8 mouse cellular contexts compared by ENCODE assay signal in the genomic region with DNA sequence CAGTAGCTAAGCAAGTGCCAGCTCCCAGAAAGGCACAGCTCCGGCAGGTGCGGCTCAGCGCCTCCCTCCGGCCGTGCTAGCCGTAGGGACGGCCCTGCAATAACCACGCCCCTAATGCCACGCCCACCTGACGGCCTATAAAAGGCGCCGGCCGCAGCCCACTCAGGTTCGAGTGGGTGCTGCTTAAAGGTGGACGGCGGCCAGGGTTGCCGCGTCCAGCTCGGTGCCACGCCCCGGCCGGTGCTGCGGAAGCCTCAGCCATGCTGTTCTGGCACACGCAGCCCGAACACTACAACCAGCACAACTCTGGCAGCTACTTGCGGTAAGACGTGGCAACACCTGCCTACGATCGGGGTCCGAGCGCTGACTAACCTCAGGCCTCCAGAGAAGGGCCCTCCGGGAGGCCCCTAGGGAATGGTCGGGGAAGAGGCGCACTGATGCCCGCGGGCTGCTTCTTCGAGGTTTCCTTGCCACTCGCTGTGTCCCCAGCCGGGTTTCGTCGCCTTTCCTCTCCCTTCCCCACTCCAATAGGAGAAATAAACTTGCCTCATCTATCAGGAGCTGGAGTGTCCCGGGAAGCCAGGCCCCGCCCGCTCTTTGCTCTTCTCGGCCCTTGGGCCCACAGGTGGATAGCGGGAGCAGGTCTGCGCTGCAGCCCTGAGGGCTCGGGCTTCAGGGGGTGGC. TPM values are rescaled to one million over a fixed set of nuclear protein-coding genes. Genes with fewer than 3 reads are reported as not detected.
DNase-seq lines count a peak whose midpoint lies in the region; ATAC-seq and TF ChIP-seq lines count a peak whose summit lies in the region.

A gene (plus strand): TSS at position 165 of the 684 bp plus-strand sequence.

- H3K27ac ChIP-seq in hindbrain, embryonic 13.5 days, result no peak within 1 kb of the TSS
- H3K27ac ChIP-seq in limb, embryonic 11.5 days (replicated peaks; ENCODE audit: low read depth, low read length), result no peak within 1 kb of the TSS
- no peak within 1 kb of the TSS for H3K27ac ChIP-seq in midbrain, embryonic 12.5 days (replicated peaks)
- peak within 1 kb of the TSS; percentile 9; the same call in 1 of the 2 replicates for H3K27ac ChIP-seq in small intestine, adult 2 months (ENCODE audit: insufficient read depth, low read depth, low read length)

- peak within 1 kb of the TSS; percentile 65 for H3K9ac ChIP-seq in hindbrain, embryonic 13.5 days
- H3K9ac ChIP-seq in limb, embryonic 11.5 days (ENCODE audit: low read length), result peak within 1 kb of the TSS; percentile 22; the same call in 1 of the 2 replicates
- peak within 1 kb of the TSS; percentile 44 for H3K9ac ChIP-seq in midbrain, embryonic 12.5 days (replicated peaks)

- no peaks in the 10 kb centered on the region for H3K9me3 ChIP-seq in hindbrain, embryonic 13.5 days
- H3K9me3 ChIP-seq in limb, embryonic 11.5 days (ENCODE audit: control insufficient read depth, low read length), result no peaks in the 10 kb centered on the region
- no peaks in the 10 kb centered on the region for H3K9me3 ChIP-seq in midbrain, embryonic 12.5 days

- H3K4me1 ChIP-seq in hindbrain, embryonic 13.5 days (replicated peaks), result peaks cover 13% of the 10 kb centered on the region
- H3K4me1 ChIP-seq in limb, embryonic 11.5 days (ENCODE audit: control insufficient read depth, insufficient read depth, low read length), result peaks cover 3% of the 10 kb centered on the region
- 0 out of 2 replicates have a peak, but pooled peaks cover 14% of the 10 kb centered on the region for H3K4me1 ChIP-seq in midbrain, embryonic 12.5 days
- peaks cover 8% of the 10 kb centered on the region for H3K4me1 ChIP-seq in small intestine, adult 2 months (ENCODE audit: control insufficient read depth, insufficient read depth, insufficient read length, low read length)

- H3K4me3 ChIP-seq in hindbrain, embryonic 13.5 days, result peak within 1 kb of the TSS; percentile 48
- H3K4me3 ChIP-seq in limb, embryonic 11.5 days (ENCODE audit: low read depth, low read length), result peak within 1 kb of the TSS; percentile 43
- peak within 1 kb of the TSS; percentile 55 for H3K4me3 ChIP-seq in midbrain, embryonic 12.5 days
- peak within 1 kb of the TSS; percentile 82 for H3K4me3 ChIP-seq in small intestine, adult 2 months (ENCODE audit: low read depth, low read length)

- DNase-seq in adrenal gland, adult 8-10 months, result peak; percentile 57
- peak; percentile 56 to 69 for DNase-seq in cerebellum, postnatal 36 days
- DNase-seq in gastrocnemius, adult 18-20 months (ENCODE audit: low spot score), result peak; percentile 84
- peak; percentile 80 for DNase-seq in limb, embryonic 11.5 days (ENCODE audit: low spot score)
- no peak for DNase-seq in MN1 (ENCODE audit: low spot score)

- H3K36me3 ChIP-seq in hindbrain, embryonic 13.5 days, result no peaks in the 10 kb centered on the region
- no peaks in the 10 kb centered on the region for H3K36me3 ChIP-seq in limb, embryonic 11.5 days (ENCODE audit: control insufficient read depth, insufficient read depth, low read length)
- no peaks in the 10 kb centered on the region for H3K36me3 ChIP-seq in midbrain, embryonic 12.5 days
- H3K36me3 ChIP-seq in small intestine, adult 2 months (ENCODE audit: control insufficient read depth, insufficient read depth, low read length), result no peaks in the 10 kb centered on the region

- H3K4me2 ChIP-seq in hindbrain, embryonic 13.5 days, result peak within 1 kb of the TSS; percentile 93
- H3K4me2 ChIP-seq in limb, embryonic 11.5 days (ENCODE audit: low read depth, severe bottlenecking), result peak within 1 kb of the TSS; percentile 91
- H3K4me2 ChIP-seq in midbrain, embryonic 12.5 days (replicated peaks), result peak within 1 kb of the TSS; percentile 94

- H3K27me3 ChIP-seq in hindbrain, embryonic 13.5 days, result peaks cover 48% of the 10 kb centered on the region
- H3K27me3 ChIP-seq in limb, embryonic 11.5 days (ENCODE audit: control insufficient read depth, insufficient read depth, low read length), result peaks cover 22% of the 10 kb centered on the region
- peaks cover 38% of the 10 kb centered on the region for H3K27me3 ChIP-seq in midbrain, embryonic 12.5 days
- H3K27me3 ChIP-seq in small intestine, adult 2 months (ENCODE audit: control insufficient read depth, insufficient read depth, low read length), result no peaks in the 10 kb centered on the region

- no peak for TF ChIP-seq CTCF in small intestine, adult 2 months (IDR thresholded peaks at IDR 0.05; ENCODE audit: extremely low read depth, insufficient read length, insufficient replicate concordance, low read depth, low read length)

- TF ChIP-seq POLR2A in small intestine, adult 2 months (IDR thresholded peaks at IDR 0.05; ENCODE audit: low read depth, low read length), result peak; percentile 74

- peak; percentile 85 for ATAC-seq in hindbrain, embryonic 13.5 days (ENCODE audit: low FRiP score)
- peak; percentile 77 for ATAC-seq in limb, embryonic 11.5 days (ENCODE audit: insufficient number of reproducible peaks, low FRiP score, low TSS enrichment, low read depth)
- ATAC-seq in midbrain, embryonic 12.5 days (ENCODE audit: low FRiP score, low read depth), result peak; percentile 87

- under 1% methylated on average over 48 of the region's 48 CpGs for WGBS in hindbrain, embryonic 13.5 days
- under 1% methylated on average over 48 of the region's 48 CpGs for WGBS in limb, embryonic 11.5 days
- under 1% methylated on average over 48 of the region's 48 CpGs for WGBS in midbrain, embryonic 12.5 days
- under 1% methylated on average over 48 of the region's 48 CpGs for WGBS in small intestine, adult 2 months

RNA-seq across cellular contexts. Expression of the gene that starts here (rescaled TPM):
- total RNA-seq in adrenal gland, adult 8-10 months (2022), result 1 to 10 TPM in 3 of 4 experiments, under 1 TPM in 1; 0.70 to 3.0 (median 1.7) TPM
- 1 to 10 TPM; 4.3 to 5.2 TPM for total RNA-seq in gastrocnemius, adult 18-20 months (2021)
- 0.19 and 0.30 TPM in 2 replicates for polyA plus RNA-seq in hindbrain, embryonic 13.5 days (2015; fragmentation: Nextera tagmentation; extraction: Ambion mirVana)
- polyA plus RNA-seq in limb, embryonic 11.5 days (2014; fragmentation: Nextera tagmentation; extraction: Ambion mirVana), result 0.15 and 0.31 TPM in 2 replicates
- 0.09 and 0.43 TPM in 2 replicates for polyA plus RNA-seq in midbrain, embryonic 12.5 days (2016; fragmentation: Nextera tagmentation; extraction: Ambion mirVana)
- 23.3 and 24.1 TPM in 2 replicates for polyA plus RNA-seq in small intestine, adult 2 months (2012; rRNA removed)

Comparison
In these comparisons a context has a peak if more than half of its experiments do, and no peak if none do; other contexts are left out.
1. RNA of the gene that starts here (polyA plus RNA-seq): 23.3 to 24.1 TPM in small intestine, adult 2 months; 0.09 to 0.43 TPM in midbrain, embryonic 12.5 days, 0.19 to 0.30 TPM in hindbrain, embryonic 13.5 days and 0.15 to 0.31 TPM in limb, embryonic 11.5 days; every median in the first group is over 10 times any median in the second.
2. Peak in ATAC-seq, H3K4me3 ChIP-seq, H3K9ac ChIP-seq and H3K4me2 ChIP-seq in hindbrain, embryonic 13.5 days; RNA of the gene not detected or under 1 TPM.
3. Peak in DNase-seq, ATAC-seq, H3K4me3 ChIP-seq, H3K9ac ChIP-seq and H3K4me2 ChIP-seq in limb, embryonic 11.5 days; RNA of the gene not detected or under 1 TPM.
4. Peak in ATAC-seq, H3K4me3 ChIP-seq, H3K9ac ChIP-seq and H3K4me2 ChIP-seq in midbrain, embryonic 12.5 days; RNA of the gene not detected or under 1 TPM.
5. Peak in every context shown above with its lines, with median percentiles within 50 percentile points of each other: ATAC-seq, H3K4me2 ChIP-seq, H3K4me3 ChIP-seq and H3K9ac ChIP-seq.